Mouse (Mus musculus) lung, adult 2 months (tissue): ENCODE results near the gene E330009J07Rik. TPM values are rescaled to one million over a fixed set of nuclear protein-coding genes. Genes with fewer than 3 reads are reported as not detected.

ENCODE experiments used
- DNase-seq: peaks from one replicate; pipeline ENCODE4 v3.0.0; 2022
- H3K4me1 ChIP-seq: fragments of 200-500 bp; 2 replicates; pipeline ENCODE4 v1.6.1; 2011; ENCODE audit warnings: low read length; ENCODE audit not compliant: control insufficient read depth, insufficient read depth
- H3K4me3 ChIP-seq: fragments of 200-500 bp; replicated peaks from 2 replicates; pipeline ENCODE3; 2011; ENCODE audit warnings: low read depth, mild to moderate bottlenecking, control low read depth, low read length; ENCODE audit errors: extremely low read depth
- CTCF ChIP-seq: fragments of 200-500 bp; IDR thresholded peaks from 2 replicates; pipeline ENCODE4 v1.5.1; 2011; ENCODE audit warnings: mild to moderate bottlenecking, low read length, control low read depth; ENCODE audit not compliant: insufficient read depth
- POLR2A ChIP-seq: fragments of 200-500 bp; IDR thresholded peaks from 2 replicates; pipeline ENCODE4 v1.6.1; 2011; ENCODE audit warnings: low read depth, mild to moderate bottlenecking, control low read depth, low read length, borderline replicate concordance; ENCODE audit errors: extremely low read depth
- WGBS: fragments of 180-500 bp; shearing (Covaris S2); methylation state at CpG from one replicate; pipeline ENCODE4 v1.1.7; 2018; 5-methylcytosine and 5-hydroxymethylcytosine counted together
- polyA plus RNA-seq: library from polyadenylated mRNA; depleted of rRNA; stranded (reverse); fragments of >200 nt; gene quantifications from 2 replicates; pipeline ENCODE4 v1.2.3, GENCODE M21; 2012; rRNA removed

Gene E330009J07Rik
- polyA plus RNA-seq, 1 experiment: 5.8 TPM

DNA sequence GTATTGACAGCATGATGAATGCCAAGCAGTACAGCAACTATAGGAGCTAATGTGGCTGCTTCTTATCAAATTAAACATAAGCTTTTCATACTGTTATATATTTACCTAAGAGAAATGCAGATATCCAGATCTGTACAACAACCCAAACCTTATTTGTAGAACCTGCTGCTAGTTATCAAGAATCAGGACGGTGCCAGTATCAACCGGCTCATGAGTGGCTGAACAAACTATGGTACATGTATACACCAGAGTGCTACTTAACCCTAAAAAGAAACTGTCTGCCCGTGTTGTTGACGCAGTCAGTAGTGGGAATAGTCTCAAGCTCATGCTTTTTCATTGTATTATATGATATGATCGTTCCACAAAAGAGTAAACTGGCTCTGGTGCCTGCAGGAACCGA is 64.9 kb downstream of the E330009J07Rik start:
- WGBS: 84% methylated on average over 6 of the region's 6 CpGs
- DNase-seq: no peak
- Histone ChIP-seq H3K4me1 (no peaks in the 10 kb centered on the region; the same call in 1 of the 2 replicates), H3K4me3 (no peak overlapping the region)
- TF ChIP-seq CTCF (no peak), POLR2A (no peak)

DNA sequence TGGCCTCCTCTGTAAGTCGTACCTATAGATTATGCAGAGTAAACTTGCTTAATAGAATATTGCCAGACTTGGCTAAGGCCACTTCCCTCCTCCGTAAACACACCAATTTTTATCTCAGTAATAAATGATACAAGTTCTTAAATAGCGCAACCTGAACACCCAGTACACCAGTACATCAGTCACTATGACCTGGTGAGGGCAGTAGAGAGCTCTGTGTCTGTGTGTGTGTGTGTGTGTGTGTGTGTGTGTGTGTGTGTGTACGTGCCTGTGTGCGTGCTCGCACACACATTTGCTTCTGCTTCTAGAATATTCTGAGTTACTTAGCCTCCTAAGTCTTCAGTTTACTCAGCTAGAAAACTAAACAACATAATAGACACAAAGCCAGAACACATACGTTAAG is 82.6 kb downstream of the E330009J07Rik start:
- DNase-seq: no peak
- no peaks in the 10 kb centered on the region for H3K4me1 ChIP-seq
- no peak for TF ChIP-seq CTCF
- no peak for TF ChIP-seq POLR2A
- 93% methylated on average over 7 of the region's 7 CpGs for WGBS
- H3K4me3 ChIP-seq: no peak overlapping the region

Other genes starting within 250 kb of the E330009J07Rik start
- 7.7 and 10.2 TPM in 2 replicates for gene Agk, start 111.0 kb downstream of the E330009J07Rik start, polyA plus RNA-seq
- not detected in 2 replicates for gene Wee2, start 3.0 kb upstream of the E330009J07Rik start, polyA plus RNA-seq
- 7.5 and 9.7 TPM in 2 replicates for gene Ssbp1, start 35.2 kb upstream of the E330009J07Rik start, polyA plus RNA-seq
- gene Tas2r137, start 55.1 kb upstream of the E330009J07Rik start, polyA plus RNA-seq: not detected in 2 replicates
- not detected in 2 replicates for gene Tas2r108, start 57.4 kb upstream of the E330009J07Rik start, polyA plus RNA-seq
- gene Prss37, start 83.4 kb upstream of the E330009J07Rik start, polyA plus RNA-seq: not detected in 2 replicates
- not detected in 2 replicates for gene Olfr461, start 118.9 kb upstream of the E330009J07Rik start, polyA plus RNA-seq
- gene Olfr460, start 133.4 kb upstream of the E330009J07Rik start, polyA plus RNA-seq: not detected in 2 replicates
- 0.50 and 1.5 TPM in 2 replicates for gene Clec5a, start 149.7 kb upstream of the E330009J07Rik start, polyA plus RNA-seq
- gene Tas2r138, start 177.2 kb upstream of the E330009J07Rik start, polyA plus RNA-seq: not detected in 2 replicates
- gene Mgam, start 192.7 kb upstream of the E330009J07Rik start, polyA plus RNA-seq: 0.23 and 0.36 TPM in 2 replicates